Mouse (Mus musculus): Measurements from ENCODE around the gene Gm37240. TPM values are rescaled to one million over a fixed set of nuclear protein-coding genes. Genes with fewer than 3 reads are reported as not detected.

Gm37240 gene
- total RNA-seq, 1 experiment from 2014 or later = not detected

GRCm38 (mm10) chr3:85664591-85665171 lies 222.6 kb downstream of the Gm37240 start:
- no peak for ATAC-seq (replicated peaks; ENCODE audit: insufficient number of reproducible peaks, low FRiP score, low TSS enrichment, poor library complexity, severe bottlenecking)

- no peak for ATAC-seq (replicated peaks; ENCODE audit: insufficient number of reproducible peaks, low FRiP score, low TSS enrichment, poor library complexity, severe bottlenecking)
Measured at GRCm38 (mm10) chr3:85663826-85664225, 223.5 kb downstream of the Gm37240 start.

GRCm38 (mm10) chr3:85661926-85662813 lies 225.1 kb downstream of the Gm37240 start:
- ATAC-seq (replicated peaks; ENCODE audit: insufficient number of reproducible peaks, low FRiP score, low TSS enrichment, poor library complexity, severe bottlenecking) = no peak

DNA sequence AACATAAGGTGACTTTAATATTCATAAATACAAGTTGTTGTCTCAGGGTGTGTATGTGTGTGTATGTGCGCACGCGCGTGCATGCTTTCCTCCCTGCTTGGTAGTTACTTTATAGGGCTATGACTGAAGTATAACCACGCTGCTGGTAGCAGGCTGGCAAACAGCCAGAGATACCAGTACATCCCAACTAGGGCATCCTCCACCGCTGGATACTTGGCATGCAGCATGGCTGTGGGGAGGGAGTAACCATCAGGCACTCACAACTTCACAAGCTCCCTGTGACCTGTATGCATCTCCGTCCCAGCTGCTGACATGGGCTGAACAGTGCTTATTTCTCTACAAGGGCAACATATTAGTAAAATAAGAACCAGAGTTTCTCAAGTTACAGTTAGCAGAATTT lies 227.6 kb downstream of the Gm37240 start:
- ATAC-seq (replicated peaks; ENCODE audit: insufficient number of reproducible peaks, low FRiP score, low TSS enrichment, poor library complexity, severe bottlenecking) = no peak

GRCm38 (mm10) chr3:85655538-85655937 lies 231.8 kb downstream of the Gm37240 start:
- ATAC-seq (replicated peaks; ENCODE audit: insufficient number of reproducible peaks, low FRiP score, low TSS enrichment, poor library complexity, severe bottlenecking) = no peak

DNA sequence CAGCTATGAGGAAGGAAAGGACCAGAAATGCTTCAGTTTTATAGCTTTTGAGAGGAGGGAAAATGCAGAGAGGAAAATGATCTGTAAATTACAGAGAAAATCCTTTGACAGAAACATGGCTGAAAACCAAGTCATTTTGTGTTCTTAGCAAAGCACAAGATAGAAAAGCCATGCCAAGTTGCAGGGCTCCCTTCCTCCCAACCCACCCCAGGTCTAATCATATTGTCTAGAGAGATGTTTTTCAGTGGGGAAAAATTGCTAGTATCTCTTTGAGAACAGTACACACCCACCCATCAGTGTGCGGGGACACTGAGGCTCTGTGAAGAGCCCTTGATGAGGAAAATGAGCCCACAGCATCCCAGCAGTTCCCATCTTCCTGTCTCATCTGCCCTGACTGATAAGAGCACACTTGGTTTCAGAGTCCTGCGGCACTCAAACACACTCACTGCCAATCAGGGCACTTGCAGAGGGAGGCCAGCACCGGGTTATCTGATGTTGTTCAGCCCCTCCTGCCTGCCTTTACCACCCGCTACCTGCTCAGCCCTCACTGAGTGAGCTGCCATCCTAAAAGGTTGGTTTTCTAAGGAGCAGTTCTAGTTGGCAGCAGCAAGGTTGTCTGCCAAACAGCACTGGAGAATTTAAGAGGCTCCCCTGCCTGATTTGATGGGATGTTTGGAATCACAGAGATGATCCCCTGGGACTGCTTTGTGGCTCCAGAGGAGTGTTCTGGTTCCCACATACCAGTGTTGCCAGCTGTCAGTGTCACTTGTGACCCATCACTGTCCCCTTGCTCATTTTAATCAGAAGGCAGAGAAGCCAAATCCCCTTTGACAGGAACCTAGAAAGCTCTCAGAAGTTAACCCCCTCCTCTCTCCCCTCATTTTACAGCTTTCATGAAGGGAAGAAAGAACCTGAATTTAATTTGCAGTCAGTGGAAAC lies 234.3 kb downstream of the Gm37240 start:
- no peak for ATAC-seq (replicated peaks; ENCODE audit: insufficient number of reproducible peaks, low FRiP score, low TSS enrichment, poor library complexity, severe bottlenecking)

DNA sequence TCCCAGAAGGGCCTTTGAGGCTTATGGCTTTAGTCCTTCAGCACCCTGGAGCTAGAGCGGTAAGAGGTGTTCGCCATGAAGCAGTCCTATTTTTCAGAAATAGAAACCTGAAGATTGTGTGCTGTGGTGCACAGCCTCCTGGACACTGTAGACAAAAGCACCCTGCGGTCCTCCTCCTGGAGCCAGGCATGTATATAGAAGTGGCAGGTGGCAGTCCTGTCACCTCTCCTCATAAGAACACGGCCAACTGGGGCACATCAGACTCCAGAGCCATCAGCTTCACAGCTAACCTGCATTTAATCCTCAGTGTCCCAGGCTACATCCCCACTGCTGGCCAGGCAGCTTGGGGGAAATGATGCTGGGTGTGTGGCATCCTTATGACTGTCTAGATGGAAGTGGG lies 238.1 kb downstream of the Gm37240 start:
- no peak for ATAC-seq (replicated peaks; ENCODE audit: insufficient number of reproducible peaks, low FRiP score, low TSS enrichment, poor library complexity, severe bottlenecking)

GRCm38 (mm10) chr3:85645517-85646004 lies 241.8 kb downstream of the Gm37240 start:
- no peak for ATAC-seq (replicated peaks; ENCODE audit: insufficient number of reproducible peaks, low FRiP score, low TSS enrichment, poor library complexity, severe bottlenecking)

- no peak for ATAC-seq (replicated peaks; ENCODE audit: insufficient number of reproducible peaks, low FRiP score, low TSS enrichment, poor library complexity, severe bottlenecking)
Measured at GRCm38 (mm10) chr3:85644814-85645213, 242.5 kb downstream of the Gm37240 start.

GRCm38 (mm10) chr3:85641751-85642150 lies 245.6 kb downstream of the Gm37240 start:
- no peak for ATAC-seq (replicated peaks; ENCODE audit: insufficient number of reproducible peaks, low FRiP score, low TSS enrichment, poor library complexity, severe bottlenecking)

GRCm38 (mm10) chr3:85636716-85637447 lies 250.4 kb downstream of the Gm37240 start:
- no peak for ATAC-seq (replicated peaks; ENCODE audit: insufficient number of reproducible peaks, low FRiP score, low TSS enrichment, poor library complexity, severe bottlenecking)

DNA sequence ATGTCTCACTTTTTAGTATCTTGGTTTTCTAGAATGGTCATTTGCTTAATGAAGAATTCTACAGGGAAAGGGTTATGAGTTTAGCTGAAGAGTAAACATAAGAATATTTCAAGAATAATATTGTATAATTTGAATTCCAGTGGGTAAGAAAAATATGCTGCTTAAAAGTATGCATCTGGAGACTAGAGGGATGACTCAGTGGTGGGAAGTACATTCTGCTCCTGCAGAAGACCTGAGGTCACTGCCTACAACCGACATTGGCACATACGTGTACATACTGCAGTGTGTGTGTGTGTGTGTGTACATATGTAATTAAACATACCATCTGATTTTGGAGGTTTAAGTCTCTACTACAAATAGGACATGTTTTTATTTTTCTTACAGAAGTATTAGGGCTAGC lies 251.7 kb downstream of the Gm37240 start:
- no peak for ATAC-seq (replicated peaks; ENCODE audit: insufficient number of reproducible peaks, low FRiP score, low TSS enrichment, poor library complexity, severe bottlenecking)

GRCm38 (mm10) chr3:85635126-85635419 lies 252.2 kb downstream of the Gm37240 start:
- no peak for ATAC-seq (replicated peaks; ENCODE audit: insufficient number of reproducible peaks, low FRiP score, low TSS enrichment, poor library complexity, severe bottlenecking)

GRCm38 (mm10) chr3:85634389-85635125 lies 252.8 kb downstream of the Gm37240 start:
- ATAC-seq (replicated peaks; ENCODE audit: insufficient number of reproducible peaks, low FRiP score, low TSS enrichment, poor library complexity, severe bottlenecking) = no peak

DNA sequence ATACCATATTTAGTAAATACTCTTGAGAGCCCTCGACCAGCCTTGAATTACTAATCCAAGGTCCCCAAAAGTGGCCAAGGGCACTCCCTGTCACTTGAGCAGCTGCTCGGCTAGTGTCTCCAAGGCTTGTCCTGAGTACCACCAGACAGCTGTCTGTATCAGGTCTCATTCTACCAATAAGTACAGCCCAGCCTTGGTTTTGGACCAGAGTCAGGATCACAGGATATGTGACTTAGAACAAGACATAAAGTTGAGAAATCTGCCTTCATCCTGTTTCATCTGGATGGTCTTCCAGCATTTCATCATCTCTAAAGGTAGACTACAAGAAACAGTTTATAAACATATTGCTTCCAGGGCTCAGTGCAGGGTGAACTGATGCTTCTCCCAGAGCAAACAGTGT lies 253.6 kb downstream of the Gm37240 start:
- no peak for ATAC-seq (replicated peaks; ENCODE audit: insufficient number of reproducible peaks, low FRiP score, low TSS enrichment, poor library complexity, severe bottlenecking)

GRCm38 (mm10) chr3:85629895-85630510 lies 257.3 kb downstream of the Gm37240 start:
- ATAC-seq (replicated peaks; ENCODE audit: insufficient number of reproducible peaks, low FRiP score, low TSS enrichment, poor library complexity, severe bottlenecking) = no peak

DNA sequence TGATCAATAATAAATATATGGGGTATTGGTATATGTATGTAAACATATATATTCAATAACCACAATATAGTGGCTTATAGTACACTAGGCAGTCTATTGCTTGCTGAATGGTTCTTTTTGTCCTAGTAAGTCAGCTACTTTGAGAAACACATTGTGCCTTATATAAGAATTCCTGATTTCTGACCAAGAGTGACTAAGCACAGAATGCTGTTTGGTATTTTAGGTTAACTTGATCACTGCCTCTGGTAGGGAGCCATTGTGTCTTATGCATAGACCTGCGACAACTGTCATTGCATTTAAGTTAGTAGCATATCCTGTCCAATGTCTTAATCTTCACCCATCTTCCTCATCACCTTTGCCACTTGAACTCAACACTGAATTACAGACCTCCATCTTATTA lies 267.6 kb downstream of the Gm37240 start:
- no peak for ATAC-seq (replicated peaks; ENCODE audit: insufficient number of reproducible peaks, low FRiP score, low TSS enrichment, poor library complexity, severe bottlenecking)

GRCm38 (mm10) chr3:85619345-85619744 lies 268.0 kb downstream of the Gm37240 start:
- no peak for ATAC-seq (replicated peaks; ENCODE audit: insufficient number of reproducible peaks, low FRiP score, low TSS enrichment, poor library complexity, severe bottlenecking)

Data from monocyte, adult 5-6 weeks (primary cell).